Mouse (Mus musculus) ovary, adult 18-20 months (tissue): ENCODE measurements at regions not wholly inside any gene's neighbourhood (a gene's known extent, or its start where the extent isn't known, plus 50 kb on each side); places are given as distances from the start of the nearest gene placed in this dataset.

Source experiments
- DNase-seq: peaks from one replicate; pipeline ENCODE4 v3.0.0; 2022; ENCODE audit warnings: low spot score, mixed read lengths

GRCm38 (mm10) chr12:94155110-94155858, 1536.7 kb upstream of the Flrt2 start:
- DNase-seq = no peak

- DNase-seq = no peak
Observed at GRCm38 (mm10) chr12:94182358-94182757, 1509.7 kb upstream of the Flrt2 start.

DNA sequence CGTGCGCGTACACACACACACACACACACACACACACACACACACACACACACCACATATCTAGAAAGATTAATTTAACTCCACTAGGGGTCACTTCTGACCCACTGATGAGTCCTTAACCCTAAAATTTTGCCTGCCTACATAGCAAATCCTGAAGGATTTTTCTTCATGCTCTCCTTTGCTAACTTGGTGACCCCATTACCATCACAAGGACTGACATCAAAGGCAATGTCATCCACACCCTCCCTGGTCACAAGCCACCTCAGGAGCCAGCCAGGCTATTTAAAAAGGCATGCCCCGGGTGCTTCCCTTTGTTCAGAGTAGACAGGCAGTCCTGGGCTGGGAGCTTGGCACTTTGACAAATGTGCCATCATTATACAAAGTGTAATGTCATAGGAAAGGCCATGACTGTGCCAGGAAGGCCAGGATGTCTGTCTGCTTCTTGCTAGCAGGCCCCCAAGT, 1501.4 kb upstream of the Flrt2 start:
- peak; percentile 1 for DNase-seq

- no peak for DNase-seq
Observed at GRCm38 (mm10) chr12:94217906-94218305, 1474.1 kb upstream of the Flrt2 start.

- DNase-seq = no peak
Observed at GRCm38 (mm10) chr12:94229894-94230293, 1462.1 kb upstream of the Flrt2 start.

- DNase-seq = no peak
Observed at GRCm38 (mm10) chr12:94245366-94245765, 1446.7 kb upstream of the Flrt2 start.

- DNase-seq = no peak
Observed at GRCm38 (mm10) chr12:94247362-94247761, 1444.7 kb upstream of the Flrt2 start.

DNA sequence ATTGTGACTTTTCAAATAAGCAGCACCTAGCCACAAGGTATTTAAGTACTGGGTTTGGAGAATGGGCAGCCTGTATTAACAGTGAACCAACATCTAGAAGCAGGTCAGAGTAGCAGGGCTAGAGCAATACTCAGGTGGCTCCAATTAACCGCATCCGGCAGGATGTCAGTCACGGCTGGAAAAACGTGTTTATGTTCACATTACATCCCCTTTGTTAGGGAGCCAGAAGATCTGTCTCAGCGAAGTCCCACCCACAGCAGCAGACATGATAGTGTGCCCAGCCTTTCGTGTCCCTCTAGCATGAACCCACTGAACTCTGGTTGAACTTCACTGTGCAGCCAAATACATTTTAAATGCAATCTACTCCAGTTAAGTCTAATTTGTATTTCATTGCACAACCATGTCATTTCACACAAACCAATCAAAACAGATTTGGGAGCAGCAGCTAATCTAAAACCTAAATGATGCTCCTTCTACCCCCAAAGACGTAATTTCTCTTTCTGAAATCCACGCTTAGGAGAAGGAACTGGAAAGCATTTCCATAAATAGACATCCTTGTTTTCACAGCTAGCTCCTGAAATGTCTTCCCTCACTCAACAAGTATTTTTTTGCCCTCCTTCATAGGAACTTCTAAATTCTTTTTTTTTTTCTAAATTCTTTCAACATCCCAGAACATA, 1438.9 kb upstream of the Flrt2 start:
- DNase-seq = no peak

DNA sequence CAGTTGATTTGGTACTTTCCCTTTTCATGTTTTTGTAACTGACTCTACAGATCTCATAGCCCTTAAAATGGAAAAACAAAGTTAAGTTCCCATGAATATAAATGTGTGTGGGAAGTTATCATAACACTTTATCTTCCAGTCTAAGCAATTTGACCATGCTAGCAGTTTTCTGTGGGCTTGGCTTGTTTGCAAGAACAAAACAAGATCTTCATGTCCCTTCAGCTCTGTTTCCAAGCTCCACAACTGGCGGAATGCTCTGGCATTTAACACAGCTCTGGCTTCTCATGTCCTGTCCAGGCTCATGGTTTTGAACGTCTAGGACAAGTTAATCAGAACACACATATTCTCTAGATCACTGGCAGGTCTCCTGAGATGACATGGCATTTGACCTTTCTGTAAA, 1411.1 kb upstream of the Flrt2 start:
- peak; percentile 41 for DNase-seq

GRCm38 (mm10) chr12:94282931-94283330, 1409.1 kb upstream of the Flrt2 start:
- DNase-seq = no peak

DNA sequence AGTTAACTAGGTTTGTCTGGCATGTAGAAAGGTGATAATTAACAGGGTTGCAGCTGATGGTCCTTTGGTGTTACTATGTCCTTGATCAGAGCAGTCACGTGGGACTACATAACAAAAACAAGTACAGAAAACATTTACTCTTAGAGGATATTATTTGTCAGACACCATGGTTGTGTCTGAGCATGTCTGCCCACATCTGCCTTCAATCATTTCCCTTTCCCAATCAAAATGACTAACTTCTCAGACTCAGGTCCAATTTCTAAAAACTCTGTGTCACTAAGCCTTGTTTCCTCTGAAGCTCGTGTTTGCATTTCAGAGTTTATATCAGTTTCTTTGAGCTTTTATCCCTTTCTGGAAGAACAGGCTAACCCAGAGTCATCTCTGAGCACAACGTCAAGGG, 1408.5 kb upstream of the Flrt2 start:
- no peak for DNase-seq

DNA sequence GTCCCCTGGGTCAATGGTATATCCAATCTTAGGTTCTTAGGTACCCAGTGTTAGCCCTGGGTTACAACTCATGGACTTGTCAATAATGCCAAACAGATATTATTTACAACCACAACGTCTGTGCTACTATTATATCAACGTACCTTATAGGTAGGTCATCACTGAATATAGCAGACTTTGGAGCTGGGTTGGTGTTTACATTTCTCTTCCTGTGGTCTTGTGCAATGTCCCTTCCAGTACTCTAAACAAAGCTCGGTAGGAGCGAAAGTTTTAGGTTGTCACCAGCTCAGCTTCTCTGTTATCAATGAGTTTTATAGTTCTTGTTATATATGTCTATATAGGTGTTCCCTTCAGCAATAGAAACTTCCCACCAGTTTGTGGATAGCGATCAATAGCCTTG, 1394.2 kb upstream of the Flrt2 start:
- DNase-seq = no peak

GRCm38 (mm10) chr12:94332351-94332750, 1359.7 kb upstream of the Flrt2 start:
- no peak for DNase-seq

GRCm38 (mm10) chr12:94334671-94335070, 1357.4 kb upstream of the Flrt2 start:
- no peak for DNase-seq

- no peak for DNase-seq
Observed at GRCm38 (mm10) chr12:94349623-94350156, 1342.3 kb upstream of the Flrt2 start.

- no peak for DNase-seq
Observed at GRCm38 (mm10) chr12:94364269-94364668, 1327.8 kb upstream of the Flrt2 start.

DNA sequence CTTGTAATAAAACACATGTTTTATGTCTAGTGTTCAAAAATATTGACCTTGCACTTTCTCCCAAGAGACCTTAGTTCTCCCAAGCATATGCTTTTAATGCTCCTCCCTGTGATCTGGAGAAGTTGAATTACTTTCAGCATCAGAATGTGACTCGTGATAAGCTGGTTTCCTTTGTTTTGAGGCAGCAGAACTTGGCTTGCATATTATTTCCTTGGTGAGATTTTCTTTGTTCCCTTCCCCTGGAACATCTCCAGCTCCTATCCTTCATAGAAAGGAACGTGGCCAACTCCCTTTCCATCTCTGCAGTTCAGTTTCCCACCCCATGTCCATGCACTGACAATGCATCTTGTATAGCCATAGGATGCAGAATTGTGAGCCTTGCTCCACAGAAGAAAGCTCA, 1292.0 kb upstream of the Flrt2 start:
- DNase-seq = no peak

DNA sequence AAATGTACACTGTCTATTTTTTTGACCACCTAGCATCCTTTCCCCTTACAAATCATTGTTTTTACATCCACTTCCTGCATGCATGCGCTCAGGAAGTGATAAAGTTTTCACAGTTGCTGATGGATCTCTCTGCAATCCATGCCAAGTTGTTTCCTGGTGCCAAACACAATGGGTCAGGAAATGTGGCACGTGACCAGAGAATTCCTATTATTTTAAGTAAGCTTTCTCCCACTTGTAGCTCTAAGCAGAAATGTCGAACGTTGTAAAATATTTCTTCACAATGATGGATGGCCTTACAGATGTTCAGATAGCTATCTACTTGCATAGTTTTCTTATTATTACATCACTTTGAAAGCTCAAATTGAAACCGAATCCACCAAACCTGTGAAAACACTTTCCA, 1271.1 kb upstream of the Flrt2 start:
- no peak for DNase-seq

DNA sequence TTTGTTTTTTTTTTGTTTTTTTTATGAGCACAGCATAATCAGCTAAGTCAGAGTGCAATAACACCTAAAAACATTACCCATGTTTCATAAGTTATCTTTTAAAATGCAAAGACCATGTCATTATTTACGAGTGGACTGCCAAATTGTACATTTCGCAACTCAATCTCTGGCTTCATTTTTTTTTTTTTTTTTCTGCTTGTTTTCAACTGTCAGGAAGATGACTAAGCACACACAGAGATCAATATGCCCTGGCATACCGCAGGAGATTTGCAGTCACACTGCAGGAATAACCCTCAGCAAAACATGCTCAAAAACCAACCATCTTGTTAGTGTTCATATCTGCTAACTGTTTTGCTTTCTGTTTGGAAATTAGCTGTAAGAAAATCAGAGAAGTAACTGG, 1270.3 kb upstream of the Flrt2 start:
- DNase-seq = no peak

DNA sequence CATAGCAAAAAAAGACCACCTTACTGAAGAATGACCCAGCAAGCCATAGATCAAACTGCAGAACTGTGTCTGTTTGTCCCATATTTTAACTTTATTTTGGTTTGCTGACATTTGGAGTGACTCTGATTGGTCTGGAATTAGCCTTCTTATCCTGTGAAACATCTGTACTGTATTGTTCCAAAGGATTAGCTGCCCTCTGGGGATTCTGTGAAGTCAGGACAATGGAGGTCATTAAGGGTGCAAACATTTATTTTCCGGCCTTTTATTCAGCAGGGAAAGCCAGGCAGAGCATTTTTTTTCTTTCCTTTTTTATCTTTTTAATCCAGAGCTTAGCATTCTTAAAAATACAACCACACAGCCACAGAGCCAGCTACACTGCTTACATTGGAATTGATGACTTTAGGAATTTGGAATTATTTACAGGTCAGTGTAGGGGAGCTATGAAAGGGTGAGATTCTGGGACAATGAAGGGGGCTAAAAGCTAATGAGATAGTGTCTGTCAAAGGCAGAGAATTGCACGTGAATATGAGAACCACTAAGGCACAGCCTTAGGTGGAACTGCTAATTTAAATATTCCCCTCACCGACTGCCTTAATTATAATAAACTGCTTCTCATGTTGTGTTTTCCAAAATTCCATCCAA, 1267.6 kb upstream of the Flrt2 start:
- DNase-seq = no peak

- no peak for DNase-seq
Observed at GRCm38 (mm10) chr12:94449517-94449916, 1242.5 kb upstream of the Flrt2 start.

DNA sequence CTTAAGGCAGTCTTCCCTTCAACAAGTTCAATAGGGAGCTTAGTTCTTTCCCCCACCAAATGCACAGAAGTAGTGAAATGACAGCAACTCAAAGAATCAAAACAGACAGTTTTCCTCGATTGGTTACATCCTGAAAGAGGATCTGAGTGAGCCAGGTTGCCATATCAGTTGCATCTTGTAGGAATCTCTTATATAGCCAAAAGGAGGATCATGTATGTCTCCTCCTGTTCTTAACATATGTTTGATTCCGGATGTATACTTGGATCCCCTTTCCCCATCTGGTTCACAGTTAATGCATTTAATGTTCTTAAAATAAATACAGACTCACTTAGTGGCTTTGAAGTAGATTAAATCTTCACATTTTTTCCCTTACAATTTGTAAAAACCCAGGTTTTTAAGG, 1224.0 kb upstream of the Flrt2 start:
- DNase-seq = no peak

- peak; percentile 1 for DNase-seq
Observed at GRCm38 (mm10) chr12:94468609-94469008, 1223.4 kb upstream of the Flrt2 start.
